Mouse (Mus musculus): ENCODE results near the gene Olfr1465. TPM values are rescaled to one million over a fixed set of nuclear protein-coding genes. Genes with fewer than 3 reads are reported as not detected.

Olfr1465 gene
- not detected for polyA plus RNA-seq (2014; fragmentation: Illumina TruSeq; extraction: RNeasy Lipid Tissue Mini Kit (QIAGEN cat#74804); ENCODE audit: low read depth, low replicate concordance)

DNA sequence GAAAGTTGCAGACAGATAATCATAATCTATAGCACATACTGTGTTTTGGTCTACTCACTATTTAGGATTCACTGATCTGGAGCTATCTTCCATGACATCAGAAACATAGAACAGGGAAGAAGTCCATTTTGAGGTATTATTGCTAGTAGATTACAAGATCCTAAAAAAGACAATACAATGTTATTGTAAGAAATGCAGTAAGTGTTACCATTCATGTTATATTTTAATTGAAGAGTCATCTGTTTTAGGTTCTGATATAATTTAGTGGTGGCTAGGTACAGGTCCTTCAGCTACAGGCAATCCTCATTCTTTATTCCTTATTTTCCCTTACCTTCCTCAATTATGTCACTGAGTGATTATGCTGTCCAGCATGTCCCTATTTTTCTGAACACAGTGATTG lies at the start of gene Olfr1465:
Gene Olfr1465 (minus strand): TSS at position 101 of the 400 bp plus-strand sequence.

DNA sequence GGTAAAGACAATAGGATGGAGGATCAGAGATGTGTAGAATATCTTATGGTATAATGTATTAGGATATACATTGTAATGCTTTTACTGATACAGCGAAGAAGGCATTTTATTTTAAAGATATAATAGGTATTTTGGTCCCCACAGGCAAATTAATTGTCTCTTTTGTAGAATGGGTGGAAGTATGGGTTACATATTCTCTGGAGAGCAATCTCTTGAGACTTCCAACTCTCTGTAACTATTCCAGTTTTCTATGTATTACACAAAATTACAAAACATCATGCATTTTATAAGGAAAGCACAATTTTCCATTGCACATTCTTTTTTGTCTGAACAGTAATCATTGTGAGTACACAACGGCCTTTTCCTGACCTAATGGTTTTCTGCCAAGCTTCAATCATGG lies 46.6 kb upstream of the Olfr1465 start, which contains the start of gene Olfr1467:
Gene Olfr1467 (plus strand): TSS at position 301 of the 400 bp plus-strand sequence.

DNA sequence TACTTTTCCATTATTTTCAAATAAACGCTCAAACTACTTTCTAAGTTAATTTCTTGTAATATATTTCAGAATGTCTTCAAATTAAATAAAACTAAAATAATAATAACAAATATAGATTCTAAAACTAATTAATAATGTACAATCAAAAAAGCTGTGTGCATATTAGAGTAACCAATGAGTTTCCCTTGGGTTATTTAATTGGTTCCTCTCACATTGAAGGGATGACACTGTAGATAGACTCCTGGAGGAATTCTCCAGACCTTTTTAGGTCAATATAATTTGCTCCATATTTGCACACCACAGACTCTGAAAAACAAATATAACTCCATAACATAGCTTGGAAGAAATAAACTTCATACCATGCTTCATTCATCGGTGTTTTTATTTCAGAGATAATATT lies 23.2 kb upstream of the Olfr1465 start, which contains the start of gene Olfr1466:
Gene Olfr1466 (plus strand): TSS at position 301 of the 400 bp plus-strand sequence.

Other genes with a start within 250 kb of the Olfr1465 start
- gene Olfr1457, start 217.7 kb downstream of the Olfr1465 start, polyA plus RNA-seq (2014; fragmentation: Illumina TruSeq; extraction: RNeasy Lipid Tissue Mini Kit (QIAGEN cat#74804); ENCODE audit: low read depth, low replicate concordance): not detected
- not detected for gene Olfr1458, start 208.8 kb downstream of the Olfr1465 start, polyA plus RNA-seq (2014; fragmentation: Illumina TruSeq; extraction: RNeasy Lipid Tissue Mini Kit (QIAGEN cat#74804); ENCODE audit: low read depth, low replicate concordance)
- not detected for gene Olfr1459, start 166.0 kb downstream of the Olfr1465 start, polyA plus RNA-seq (2014; fragmentation: Illumina TruSeq; extraction: RNeasy Lipid Tissue Mini Kit (QIAGEN cat#74804); ENCODE audit: low read depth, low replicate concordance)
- gene Olfr1461, start 152.5 kb downstream of the Olfr1465 start, polyA plus RNA-seq (2014; fragmentation: Illumina TruSeq; extraction: RNeasy Lipid Tissue Mini Kit (QIAGEN cat#74804); ENCODE audit: low read depth, low replicate concordance): not detected
- gene Olfr1462, start 129.8 kb downstream of the Olfr1465 start, polyA plus RNA-seq (2014; fragmentation: Illumina TruSeq; extraction: RNeasy Lipid Tissue Mini Kit (QIAGEN cat#74804); ENCODE audit: low read depth, low replicate concordance): not detected
- not detected for gene Olfr1463, start 84.2 kb downstream of the Olfr1465 start, polyA plus RNA-seq (2014; fragmentation: Illumina TruSeq; extraction: RNeasy Lipid Tissue Mini Kit (QIAGEN cat#74804); ENCODE audit: low read depth, low replicate concordance)
- gene Olfr1466, start 23.3 kb upstream of the Olfr1465 start, polyA plus RNA-seq (2014; fragmentation: Illumina TruSeq; extraction: RNeasy Lipid Tissue Mini Kit (QIAGEN cat#74804); ENCODE audit: low read depth, low replicate concordance): not detected
- gene Olfr1467, start 46.7 kb upstream of the Olfr1465 start, polyA plus RNA-seq (2014; fragmentation: Illumina TruSeq; extraction: RNeasy Lipid Tissue Mini Kit (QIAGEN cat#74804); ENCODE audit: low read depth, low replicate concordance): not detected
- gene Olfr1469, start 92.3 kb upstream of the Olfr1465 start, polyA plus RNA-seq (2014; fragmentation: Illumina TruSeq; extraction: RNeasy Lipid Tissue Mini Kit (QIAGEN cat#74804); ENCODE audit: low read depth, low replicate concordance): not detected
- not detected for gene Olfr1471, start 127.9 kb upstream of the Olfr1465 start, polyA plus RNA-seq (2014; fragmentation: Illumina TruSeq; extraction: RNeasy Lipid Tissue Mini Kit (QIAGEN cat#74804); ENCODE audit: low read depth, low replicate concordance)
- not detected for gene Olfr1472, start 140.5 kb upstream of the Olfr1465 start, polyA plus RNA-seq (2014; fragmentation: Illumina TruSeq; extraction: RNeasy Lipid Tissue Mini Kit (QIAGEN cat#74804); ENCODE audit: low read depth, low replicate concordance)
- not detected for gene Olfr1474, start 154.0 kb upstream of the Olfr1465 start, polyA plus RNA-seq (2014; fragmentation: Illumina TruSeq; extraction: RNeasy Lipid Tissue Mini Kit (QIAGEN cat#74804); ENCODE audit: low read depth, low replicate concordance)
- gene Olfr1475, start 164.7 kb upstream of the Olfr1465 start, polyA plus RNA-seq (2014; fragmentation: Illumina TruSeq; extraction: RNeasy Lipid Tissue Mini Kit (QIAGEN cat#74804); ENCODE audit: low read depth, low replicate concordance): not detected
- not detected for gene Olfr1477, start 185.0 kb upstream of the Olfr1465 start, polyA plus RNA-seq (2014; fragmentation: Illumina TruSeq; extraction: RNeasy Lipid Tissue Mini Kit (QIAGEN cat#74804); ENCODE audit: low read depth, low replicate concordance)
- not detected for gene Olfr1480, start 212.4 kb upstream of the Olfr1465 start, polyA plus RNA-seq (2014; fragmentation: Illumina TruSeq; extraction: RNeasy Lipid Tissue Mini Kit (QIAGEN cat#74804); ENCODE audit: low read depth, low replicate concordance)